Mouse (Mus musculus) hindbrain, embryonic 14.5 days (tissue): Measurements from ENCODE around the gene Bicd1. TPM values are rescaled to one million over a fixed set of nuclear protein-coding genes. Genes with fewer than 3 reads are reported as not detected.
A peak's percentile ranks its signal among the peaks of the same experiment; 100 is the strongest.
"Not testable (repeated sequence)": the region's sequence is repeated elsewhere in the genome, so short reads cannot be mapped to it uniquely, and the experiment has no call there.

ENCODE experiments used
- ATAC-seq: fragments of 200-750 bp; cut with Nextera tagmentation; 2 replicates; pipeline ENCODE4 v1.8.0; 2017; ENCODE audit warnings: moderate number of reproducible peaks, mild to moderate bottlenecking, moderate TSS enrichment, moderate library complexity; ENCODE audit not compliant: low FRiP score
- DNase-seq: peaks from one replicate; pipeline ENCODE4 v3.0.0-alpha.2; 2015; ENCODE audit warnings: low spot score
- H3K27ac ChIP-seq: fragments of 300-500 bp; sonication (generic); 2 replicates; pipeline ENCODE4 v1.5.1; 2014; ENCODE audit warnings: mild to moderate bottlenecking, moderate library complexity
- H3K27me3 ChIP-seq: fragments of 300-500 bp; sonication (generic); 2 replicates; pipeline ENCODE4 v1.6.1; 2014; ENCODE audit warnings: mild to moderate bottlenecking, low read length, mixed read lengths; ENCODE audit not compliant: control insufficient read depth, insufficient read depth
- H3K36me3 ChIP-seq: fragments of 300-500 bp; sonication (generic); replicated peaks from 2 replicates; pipeline ENCODE4 v1.6.1; 2014; ENCODE audit not compliant: control insufficient read depth, insufficient read depth
- H3K4me1 ChIP-seq: fragments of 300-500 bp; sonication (generic); replicated peaks from 2 replicates; pipeline ENCODE4 v1.6.1; 2014; ENCODE audit warnings: antibody characterized with exemption, low read length, mixed read lengths; ENCODE audit not compliant: control insufficient read depth, insufficient read depth
- H3K4me2 ChIP-seq: fragments of 300-500 bp; sonication (generic); replicated peaks from 2 replicates; pipeline ENCODE4 v1.6.1; 2014; ENCODE audit warnings: mild to moderate bottlenecking, moderate library complexity
- H3K4me3 ChIP-seq: fragments of 300-500 bp; sonication (generic); replicated peaks from 2 replicates; pipeline ENCODE4 v1.5.1; 2014; ENCODE audit warnings: mild to moderate bottlenecking, low read length
- H3K9ac ChIP-seq: fragments of 300-500 bp; sonication (generic); 2 replicates; pipeline ENCODE4 v1.6.1; 2014
- H3K9me3 ChIP-seq: fragments of 300-500 bp; sonication (generic); 2 replicates; pipeline ENCODE4 v1.6.1; 2016; ENCODE audit warnings: low read length; ENCODE audit not compliant: control insufficient read depth
- WGBS: fragments of 180-500 bp; shearing (Covaris S2); extraction: QIAGEN DNeasy Blood & Tissue Kit; methylation state at CpG from one replicate; pipeline ENCODE4 v1.1.7; 2014; 5-methylcytosine and 5-hydroxymethylcytosine counted together
- polyA plus RNA-seq: library from polyadenylated mRNA; unstranded; fragments of >200 nt; fragmentation: Nextera tagmentation; extraction: Ambion mirVana; gene quantifications from 2 replicates; pipeline ENCODE4 v1.2.1, GENCODE M21; 2014

Gene Bicd1
- polyA plus RNA-seq, 1 experiment from 2014 or later: 44.6 TPM

- WGBS: 4% methylated on average over 4 of the region's 4 CpGs
- Histone ChIP-seq H3K9ac (peak overlapping the region; percentile 84), H3K4me1 (0 out of 2 replicates have a peak, but pooled peaks cover 4% of the 10 kb centered on the region), H3K4me3 (peak overlapping the region; percentile 71), H3K36me3 (no peaks in the 10 kb centered on the region), H3K4me2 (peak overlapping the region; percentile 73), H3K9me3 (no peaks in the 10 kb centered on the region), H3K27ac (peak overlapping the region; percentile 94), H3K27me3 (no peaks in the 10 kb centered on the region)
- DNase-seq (no peak), ATAC-seq (no peak)
Observed at GRCm38 (mm10) chr6:149409845-149410244, 1.2 kb downstream of the Bicd1 start.

GRCm38 (mm10) chr6:149413256-149413655, 4.6 kb downstream of the Bicd1 start:
- no peak overlapping the region for H3K9ac ChIP-seq
- H3K27ac ChIP-seq: no peak overlapping the region
- no peak for ATAC-seq
- no peak for DNase-seq
- H3K4me3 ChIP-seq: no peak overlapping the region
- no peaks in the 10 kb centered on the region for H3K9me3 ChIP-seq
- H3K36me3 ChIP-seq: no peaks in the 10 kb centered on the region
- H3K4me2 ChIP-seq: no peak overlapping the region
- 0 out of 2 replicates have a peak, but pooled peaks cover 4% of the 10 kb centered on the region for H3K4me1 ChIP-seq
- no peaks in the 10 kb centered on the region for H3K27me3 ChIP-seq

GRCm38 (mm10) chr6:149424748-149425147, 16.1 kb downstream of the Bicd1 start:
- no peak overlapping the region for H3K9ac ChIP-seq
- DNase-seq: no peak
- ATAC-seq: no peak
- no peaks in the 10 kb centered on the region for H3K4me1 ChIP-seq
- H3K36me3 ChIP-seq: no peaks in the 10 kb centered on the region
- no peak overlapping the region for H3K27ac ChIP-seq
- no peaks in the 10 kb centered on the region for H3K27me3 ChIP-seq
- H3K4me3 ChIP-seq: no peak overlapping the region
- no peaks in the 10 kb centered on the region for H3K9me3 ChIP-seq
- H3K4me2 ChIP-seq: no peak overlapping the region

GRCm38 (mm10) chr6:149439140-149439539, 30.5 kb downstream of the Bicd1 start:
- H3K27ac ChIP-seq: no peak overlapping the region
- ATAC-seq (no peak), DNase-seq (no peak)
- H3K36me3 ChIP-seq: no peaks in the 10 kb centered on the region
- no peak overlapping the region for H3K4me3 ChIP-seq
- no peaks in the 10 kb centered on the region for H3K27me3 ChIP-seq
- H3K4me2 ChIP-seq: no peak overlapping the region
- peaks cover 24% of the 10 kb centered on the region for H3K9me3 ChIP-seq
- peaks cover 4% of the 10 kb centered on the region for H3K4me1 ChIP-seq
- WGBS: 91% methylated on average over 1 of the region's 1 CpGs
- no peak overlapping the region for H3K9ac ChIP-seq

- no peak overlapping the region for H3K9ac ChIP-seq
- WGBS: 33% methylated on average over 1 of the region's 1 CpGs
- H3K27ac ChIP-seq: no peak overlapping the region
- H3K27me3 ChIP-seq: no peaks in the 10 kb centered on the region
- no peaks in the 10 kb centered on the region for H3K9me3 ChIP-seq
- H3K4me3 ChIP-seq: no peak overlapping the region
- no peak overlapping the region for H3K4me2 ChIP-seq
- H3K4me1 ChIP-seq: peaks cover 4% of the 10 kb centered on the region
- DNase-seq (peak; percentile 60), ATAC-seq (peak; percentile 86)
- no peaks in the 10 kb centered on the region for H3K36me3 ChIP-seq
Observed at GRCm38 (mm10) chr6:149442884-149443283, 34.2 kb downstream of the Bicd1 start.

GRCm38 (mm10) chr6:149445854-149446253, 37.2 kb downstream of the Bicd1 start:
- Histone ChIP-seq H3K4me3 (no peak overlapping the region), H3K36me3 (no peaks in the 10 kb centered on the region), H3K27ac (no peak overlapping the region), H3K27me3 (no peaks in the 10 kb centered on the region), H3K4me2 (no peak overlapping the region), H3K9ac (no peak overlapping the region), H3K9me3 (no peaks in the 10 kb centered on the region), H3K4me1 (peaks cover 4% of the 10 kb centered on the region)
- DNase-seq: no peak
- 74% methylated on average over 10 of the region's 10 CpGs for WGBS
- ATAC-seq: no peak

- H3K4me2 ChIP-seq: no peak overlapping the region
- no peak for DNase-seq
- ATAC-seq: no peak
- no peaks in the 10 kb centered on the region for H3K36me3 ChIP-seq
- H3K9me3 ChIP-seq: no peaks in the 10 kb centered on the region
- no peak overlapping the region for H3K9ac ChIP-seq
- H3K4me1 ChIP-seq: no peaks in the 10 kb centered on the region
- H3K4me3 ChIP-seq: no peak overlapping the region
- no peaks in the 10 kb centered on the region for H3K27me3 ChIP-seq
- no peak overlapping the region for H3K27ac ChIP-seq
Observed at GRCm38 (mm10) chr6:149457324-149457723, 48.6 kb downstream of the Bicd1 start.

- H3K27me3 ChIP-seq: no peaks in the 10 kb centered on the region
- no peak overlapping the region for H3K9ac ChIP-seq
- WGBS: 8% methylated on average over 1 of the region's 1 CpGs
- no peak overlapping the region for H3K27ac ChIP-seq
- no peaks in the 10 kb centered on the region for H3K4me1 ChIP-seq
- DNase-seq: no peak
- ATAC-seq: no peak
- H3K36me3 ChIP-seq: no peaks in the 10 kb centered on the region
- no peak overlapping the region for H3K4me3 ChIP-seq
- no peak overlapping the region for H3K4me2 ChIP-seq
- H3K9me3 ChIP-seq: no peaks in the 10 kb centered on the region
Observed at GRCm38 (mm10) chr6:149460971-149461370, 52.3 kb downstream of the Bicd1 start.

- H3K36me3 ChIP-seq: no peaks in the 10 kb centered on the region
Observed at GRCm38 (mm10) chr6:149471477-149471876, 62.8 kb downstream of the Bicd1 start.

GRCm38 (mm10) chr6:149472441-149472840, 63.8 kb downstream of the Bicd1 start:
- not testable (repeated sequence) for H3K4me1 ChIP-seq, H3K9me3 ChIP-seq, H3K9ac ChIP-seq, H3K4me2 ChIP-seq, H3K4me3 ChIP-seq, DNase-seq, ATAC-seq, H3K27ac ChIP-seq, H3K36me3 ChIP-seq, H3K27me3 ChIP-seq
- WGBS: 87% methylated on average over 6 of the region's 6 CpGs

More at GRCm38 (mm10) chr6:149471477-149471876, 62.8 kb downstream of the Bicd1 start:
- Histone ChIP-seq H3K4me2 (no peak overlapping the region), H3K4me3 (no peak overlapping the region), H3K27me3 (no peaks in the 10 kb centered on the region), H3K27ac (no peak overlapping the region), H3K9me3 (no peaks in the 10 kb centered on the region), H3K4me1 (no peaks in the 10 kb centered on the region), H3K9ac (no peak overlapping the region)
- ATAC-seq (no peak), DNase-seq (no peak)
- 81% methylated on average over 15 of the region's 15 CpGs for WGBS
